Mouse (Mus musculus): ENCODE results near the gene Tmem132d.

DNA sequence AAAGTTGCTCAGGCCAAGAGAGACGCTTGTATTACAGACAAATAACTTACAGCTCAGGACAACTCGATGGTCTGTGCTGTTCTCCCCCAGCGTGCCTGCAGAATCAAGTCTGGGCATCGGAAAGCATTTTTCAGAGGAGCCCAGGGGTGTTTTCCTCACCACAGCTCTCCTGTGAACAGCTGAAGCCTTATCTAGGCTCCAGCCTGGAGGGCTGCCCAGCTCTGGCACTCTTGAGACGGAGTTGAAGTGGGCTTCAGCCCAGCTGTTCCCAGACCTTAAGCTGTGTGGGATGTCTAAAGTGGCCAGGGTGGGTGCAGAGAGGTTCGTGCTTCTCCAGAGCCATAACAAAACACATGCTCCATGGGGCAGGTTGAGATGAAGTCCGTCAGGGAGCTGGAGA, 657.1 kb downstream of the Tmem132d start:
- no peak for TF ChIP-seq CTCF (IDR thresholded peaks at IDR 0.05; ENCODE audit: borderline replicate concordance, extremely low read depth, insufficient read depth, insufficient read length)
- TF ChIP-seq POLR2A (IDR thresholded peaks at IDR 0.05; ENCODE audit: borderline replicate concordance, extremely low read depth, insufficient read depth, insufficient read length, poor library complexity, severe bottlenecking), result no peak
